Mouse (Mus musculus) forebrain, embryonic 12.5 days (tissue): ENCODE measurements around the gene Nell2. TPM values are rescaled to one million over a fixed set of nuclear protein-coding genes. Genes with fewer than 3 reads are reported as not detected.
"Not testable (repeated sequence)": the region's sequence is repeated elsewhere in the genome, so short reads cannot be mapped to it uniquely, and the experiment has no call there.

Experiments
- ATAC-seq: fragments of 200-750 bp; cut with Nextera tagmentation; 2 replicates; pipeline ENCODE4 v1.8.0; 2017; ENCODE audit warnings: moderate TSS enrichment; ENCODE audit not compliant: low FRiP score
- H3K27ac ChIP-seq: fragments of 300-500 bp; sonication (generic); 2 replicates; pipeline ENCODE4 v1.5.1; 2016; ENCODE audit warnings: mild to moderate bottlenecking
- H3K27me3 ChIP-seq: fragments of 300-500 bp; sonication (generic); 2 replicates; pipeline ENCODE4 v1.6.1; 2016; ENCODE audit warnings: mild to moderate bottlenecking
- H3K36me3 ChIP-seq: fragments of 300-500 bp; sonication (generic); replicated peaks from 2 replicates; pipeline ENCODE4 v1.6.1; 2016; ENCODE audit warnings: mild to moderate bottlenecking
- H3K4me1 ChIP-seq: fragments of 300-500 bp; sonication (generic); 2 replicates; pipeline ENCODE4 v1.6.1; 2016
- H3K4me2 ChIP-seq: fragments of 300-500 bp; sonication (generic); 2 replicates; pipeline ENCODE4 v1.6.1; 2016; ENCODE audit warnings: mild to moderate bottlenecking, moderate library complexity
- H3K4me3 ChIP-seq: fragments of 300-500 bp; sonication (generic); replicated peaks from 2 replicates; pipeline ENCODE4 v1.5.1; 2016; ENCODE audit warnings: mild to moderate bottlenecking
- H3K9ac ChIP-seq: fragments of 300-500 bp; sonication (generic); 2 replicates; pipeline ENCODE4 v1.6.1; 2016; ENCODE audit warnings: mild to moderate bottlenecking
- H3K9me3 ChIP-seq: fragments of 300-500 bp; sonication (generic); 2 replicates; pipeline ENCODE4 v1.6.1; 2016
- WGBS: fragments of 180-500 bp; shearing (Covaris S2); methylation state at CpG from one replicate; pipeline ENCODE4 v1.1.7; 2016; 5-methylcytosine and 5-hydroxymethylcytosine counted together
- polyA plus RNA-seq: library from polyadenylated mRNA; unstranded; fragments of >200 nt; fragmentation: Nextera tagmentation; extraction: Ambion mirVana; gene quantifications from 2 replicates; pipeline ENCODE4 v1.2.1, GENCODE M21; 2016

Nell2 gene
- polyA plus RNA-seq, 1 experiment from 2014 or later: 106 TPM

GRCm38 (mm10) chr15:95272167-95272566 lies 256.2 kb downstream of the Nell2 start:
- no peak for ATAC-seq
- Histone ChIP-seq H3K27me3 (no peaks in the 10 kb centered on the region), H3K4me1 (no peaks in the 10 kb centered on the region), H3K27ac (no peak overlapping the region), H3K4me2 (no peak overlapping the region), H3K4me3 (no peak overlapping the region), H3K9ac (no peak overlapping the region), H3K36me3 (no peaks in the 10 kb centered on the region), H3K9me3 (no peaks in the 10 kb centered on the region)
- WGBS: 85% methylated on average over 3 of the region's 3 CpGs

DNA sequence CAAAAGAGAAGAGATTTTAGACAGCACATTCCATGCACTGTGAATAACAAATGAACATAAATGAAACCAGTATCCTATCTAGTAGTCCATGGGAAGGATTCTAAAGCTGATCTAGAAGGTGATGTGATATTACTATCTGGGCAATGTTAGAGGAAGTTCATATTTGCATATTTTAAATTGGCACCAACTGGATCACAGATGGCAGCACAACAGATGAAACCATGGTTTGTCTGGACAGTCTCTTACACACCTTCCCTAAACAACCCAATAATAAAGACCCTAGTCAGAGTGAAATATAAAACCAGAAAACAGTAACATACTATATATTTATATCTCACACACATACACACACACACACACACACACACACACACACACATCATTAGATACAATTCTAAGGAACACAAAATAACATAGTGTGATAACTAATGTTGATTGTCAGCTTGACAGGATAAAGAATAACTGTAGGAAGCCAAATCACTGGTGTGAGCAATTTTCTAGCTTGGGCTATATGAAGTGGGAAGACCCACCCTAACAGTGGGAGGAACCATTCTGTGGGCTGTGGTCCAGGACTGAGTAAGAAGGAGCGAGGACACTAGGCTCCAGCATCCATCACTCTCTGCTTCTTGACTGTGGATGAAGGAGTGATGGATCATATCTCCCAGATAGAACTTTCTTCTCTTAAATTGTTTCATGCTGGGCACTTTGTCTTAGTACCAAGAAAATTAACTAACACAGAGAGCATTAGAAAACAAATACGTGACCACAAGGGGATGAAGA lies 268.5 kb downstream of the Nell2 start:
- Histone ChIP-seq H3K4me3 (no peak overlapping the region), H3K9ac (no peak overlapping the region), H3K27me3 (no peaks in the 10 kb centered on the region), H3K4me1 (no peaks in the 10 kb centered on the region), H3K36me3 (no peaks in the 10 kb centered on the region), H3K9me3 (no peaks in the 10 kb centered on the region), H3K27ac (no peak overlapping the region), H3K4me2 (no peak overlapping the region)
- 94% methylated on average over 2 of the region's 2 CpGs for WGBS
- ATAC-seq: no peak

DNA sequence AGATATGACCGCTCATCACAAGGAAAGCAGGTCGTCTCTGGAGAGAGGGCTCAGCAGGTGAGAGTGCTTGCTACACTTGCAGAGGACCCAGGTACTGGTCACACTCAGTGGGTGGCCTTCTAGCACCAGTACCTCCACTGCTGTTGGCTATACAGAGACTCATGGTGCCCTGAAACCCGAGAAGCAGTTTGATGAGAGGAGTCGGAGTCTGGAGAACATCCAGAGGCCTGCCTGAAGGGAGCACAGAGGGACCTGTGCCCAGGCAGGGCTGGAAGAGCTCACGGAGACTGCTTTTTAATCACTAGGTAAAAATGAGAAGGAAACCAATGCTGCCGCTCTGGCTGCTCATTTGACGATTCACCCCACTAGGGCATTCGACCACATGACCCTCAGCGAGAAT lies 271.2 kb downstream of the Nell2 start:
- H3K4me3 ChIP-seq: no peak overlapping the region
- no peaks in the 10 kb centered on the region for H3K9me3 ChIP-seq
- no peaks in the 10 kb centered on the region for H3K27me3 ChIP-seq
- H3K27ac ChIP-seq: no peak overlapping the region
- WGBS: 80% methylated on average over 9 of the region's 9 CpGs
- ATAC-seq: no peak
- no peak overlapping the region for H3K9ac ChIP-seq
- no peaks in the 10 kb centered on the region for H3K4me1 ChIP-seq
- H3K36me3 ChIP-seq: no peaks in the 10 kb centered on the region
- H3K4me2 ChIP-seq: no peak overlapping the region

DNA sequence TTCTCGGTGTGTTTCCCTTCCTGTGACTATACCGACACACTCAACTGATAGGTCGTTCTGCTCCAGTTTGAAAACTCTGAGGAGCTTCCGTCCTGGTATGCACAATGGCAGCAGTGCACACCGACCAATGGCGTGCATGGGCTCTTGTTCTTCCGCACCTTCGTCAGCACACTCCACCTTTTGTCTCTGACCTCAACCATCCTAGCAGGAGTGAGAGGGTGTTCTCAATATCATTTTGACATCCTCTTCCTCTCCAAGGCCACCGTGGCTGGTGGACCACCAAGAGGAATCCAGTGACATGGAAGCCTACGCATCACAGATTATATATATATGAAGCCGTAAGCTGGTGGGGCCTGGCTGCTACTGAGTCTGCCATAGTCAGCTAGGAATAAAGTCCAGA lies 282.8 kb downstream of the Nell2 start:
- Histone ChIP-seq H3K36me3 (no peaks in the 10 kb centered on the region), H3K27ac (no peak overlapping the region), H3K4me1 (peaks cover 3% of the 10 kb centered on the region; the same call in 1 of the 2 replicates), H3K9ac (no peak overlapping the region), H3K27me3 (no peaks in the 10 kb centered on the region), H3K9me3 (no peaks in the 10 kb centered on the region), H3K4me3 (no peak overlapping the region), H3K4me2 (no peak overlapping the region)
- ATAC-seq: no peak
- 95% methylated on average over 11 of the region's 11 CpGs for WGBS

- Histone ChIP-seq H3K27me3 (no peaks in the 10 kb centered on the region), H3K4me2 (no peak overlapping the region), H3K9ac (no peak overlapping the region), H3K36me3 (peaks cover 11% of the 10 kb centered on the region), H3K9me3 (no peaks in the 10 kb centered on the region), H3K4me3 (no peak overlapping the region), H3K4me1 (peaks cover 3% of the 10 kb centered on the region; the same call in 1 of the 2 replicates), H3K27ac (no peak overlapping the region)
- ATAC-seq: no peak
- WGBS: 58% methylated on average over 8 of the region's 8 CpGs
These were observed 284.5 kb downstream of the Nell2 start for GRCm38 (mm10) chr15:95243876-95244275.

DNA sequence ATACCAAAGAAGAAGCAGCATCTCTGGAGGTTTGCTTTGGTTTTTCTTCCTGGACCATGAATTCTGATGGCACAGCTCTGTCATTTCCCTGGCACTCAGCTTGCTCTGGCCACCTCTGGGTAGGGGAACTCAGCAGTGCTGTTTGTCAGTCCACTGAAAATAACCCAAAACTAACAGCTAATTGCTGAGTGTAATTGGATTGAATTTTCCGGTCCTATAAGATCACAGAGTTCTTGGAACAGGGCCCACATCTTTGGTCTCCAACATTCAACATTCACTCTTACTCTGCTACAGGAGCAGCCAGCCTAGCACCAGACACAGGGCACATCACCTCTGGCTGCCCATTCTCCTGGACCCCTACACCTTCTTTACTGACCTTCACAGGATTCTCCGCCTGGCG lies 287.2 kb downstream of the Nell2 start:
- peaks cover 12% of the 10 kb centered on the region for H3K36me3 ChIP-seq
- H3K4me1 ChIP-seq: peaks cover 3% of the 10 kb centered on the region; the same call in 1 of the 2 replicates
- no peak for ATAC-seq
- H3K9me3 ChIP-seq: no peaks in the 10 kb centered on the region
- H3K27me3 ChIP-seq: no peaks in the 10 kb centered on the region
- H3K27ac ChIP-seq: no peak overlapping the region
- no peak overlapping the region for H3K4me3 ChIP-seq
- H3K4me2 ChIP-seq: no peak overlapping the region
- H3K9ac ChIP-seq: no peak overlapping the region
- 76% methylated on average over 3 of the region's 3 CpGs for WGBS

DNA sequence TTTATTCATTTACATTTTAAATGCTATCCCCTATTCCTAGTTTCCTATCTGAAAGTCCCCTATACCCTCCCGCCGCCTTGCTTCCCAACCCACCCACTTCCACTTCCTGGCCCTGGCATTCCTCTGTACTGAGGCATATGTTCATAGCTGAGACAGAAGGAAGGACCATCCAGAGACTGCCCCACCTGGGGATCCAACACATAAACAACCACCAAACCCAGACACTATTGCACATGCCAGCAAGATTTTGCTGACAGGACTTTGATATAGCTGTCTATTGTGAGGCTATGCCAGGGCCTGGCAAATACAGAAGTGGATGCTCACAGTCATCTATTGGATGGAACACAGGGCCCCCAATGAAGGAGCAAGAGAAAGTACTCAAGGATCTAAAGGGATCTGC lies 291.3 kb downstream of the Nell2 start:
- not testable (repeated sequence) for H3K27me3 ChIP-seq, ATAC-seq, H3K4me2 ChIP-seq, H3K4me1 ChIP-seq, H3K9me3 ChIP-seq, H3K27ac ChIP-seq, H3K9ac ChIP-seq, H3K4me3 ChIP-seq
- 98% methylated on average over 2 of the region's 2 CpGs for WGBS
- H3K36me3 ChIP-seq: peaks cover 12% of the 10 kb centered on the region

DNA sequence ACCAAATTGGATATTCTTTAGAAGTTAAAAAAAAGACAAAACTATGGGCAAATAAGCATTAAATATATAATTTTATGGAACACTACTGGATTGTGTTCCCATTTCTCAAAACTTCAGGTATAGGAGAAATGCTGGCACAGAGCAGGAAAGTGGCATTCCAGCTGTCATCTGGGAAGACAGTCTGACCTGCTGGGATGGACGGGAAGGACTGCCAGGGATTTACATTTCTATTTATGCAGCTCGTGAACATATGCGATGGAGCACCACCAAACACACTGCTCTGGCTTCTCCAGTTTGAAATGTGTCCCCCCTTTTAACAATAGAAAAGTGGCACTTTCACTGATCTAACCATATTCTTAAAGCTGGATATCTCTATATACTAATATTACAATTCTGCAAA lies 291.9 kb downstream of the Nell2 start:
- H3K4me3 ChIP-seq: no peak overlapping the region
- no peaks in the 10 kb centered on the region for H3K4me1 ChIP-seq
- H3K4me2 ChIP-seq: no peak overlapping the region
- H3K9ac ChIP-seq: no peak overlapping the region
- no peak for ATAC-seq
- no peaks in the 10 kb centered on the region for H3K9me3 ChIP-seq
- H3K36me3 ChIP-seq: peaks cover 12% of the 10 kb centered on the region
- no peak overlapping the region for H3K27ac ChIP-seq
- 92% methylated on average over 3 of the region's 3 CpGs for WGBS
- no peaks in the 10 kb centered on the region for H3K27me3 ChIP-seq

DNA sequence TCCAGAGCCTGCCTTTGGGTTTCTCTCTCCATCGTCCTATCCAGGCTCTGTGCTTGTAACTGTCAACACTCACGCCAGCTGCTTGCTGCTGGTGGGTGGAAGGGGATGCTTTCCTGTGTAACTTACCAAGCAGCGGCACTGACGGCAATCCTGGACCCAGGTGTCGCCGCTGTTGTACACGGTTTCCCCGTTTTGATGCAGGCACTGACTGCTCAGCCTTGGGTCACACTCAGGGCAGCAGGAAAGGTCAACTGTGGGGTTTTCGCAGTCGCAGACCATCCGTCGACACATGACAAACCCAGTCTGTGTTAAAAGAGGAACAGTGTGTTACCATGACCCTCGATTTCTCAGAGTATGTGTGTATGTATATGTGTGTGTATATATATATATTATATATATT lies 297.2 kb downstream of the Nell2 start:
- WGBS: 92% methylated on average over 13 of the region's 13 CpGs

GRCm38 (mm10) chr15:95216640-95217365 lies 311.6 kb downstream of the Nell2 start:
- 44% methylated on average over 12 of the region's 12 CpGs for WGBS
- Histone ChIP-seq H3K27ac (peak overlapping the region; percentile 70), H3K4me1 (peaks cover 17% of the 10 kb centered on the region)

More for the DNA sequence above, 297.2 kb downstream of the Nell2 start:
- H3K9me3 ChIP-seq: no peaks in the 10 kb centered on the region
- no peak overlapping the region for H3K27ac ChIP-seq
- H3K4me2 ChIP-seq: no peak overlapping the region
- H3K4me3 ChIP-seq: no peak overlapping the region
- no peaks in the 10 kb centered on the region for H3K27me3 ChIP-seq
- no peaks in the 10 kb centered on the region for H3K4me1 ChIP-seq
- ATAC-seq: no peak
- peaks cover 6% of the 10 kb centered on the region for H3K36me3 ChIP-seq
- H3K9ac ChIP-seq: no peak overlapping the region

DNA sequence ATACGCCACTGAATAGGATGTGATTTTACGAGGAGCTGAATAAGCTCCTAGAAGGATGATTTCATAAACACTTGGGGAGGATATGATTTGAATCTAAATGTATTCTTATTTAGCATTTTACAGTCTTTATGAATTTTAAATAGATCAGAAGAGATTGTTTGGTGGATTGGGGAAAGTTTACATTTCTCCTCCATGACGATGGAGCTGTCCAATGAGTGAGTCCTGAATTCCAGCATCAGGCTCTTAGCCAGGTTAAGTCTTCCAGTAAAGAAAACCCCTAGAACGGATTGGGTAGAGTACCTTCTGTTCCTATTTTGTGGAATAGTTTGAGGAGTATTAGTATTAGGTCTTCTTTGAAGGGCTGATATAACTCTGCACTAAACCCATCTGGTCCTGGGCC lies 317.8 kb downstream of the Nell2 start:
- H3K9me3 ChIP-seq: no peaks in the 10 kb centered on the region
- no peaks in the 10 kb centered on the region; the same call in 1 of the 2 replicates for H3K27me3 ChIP-seq
- ATAC-seq: no peak
- no peak overlapping the region for H3K9ac ChIP-seq
- 80% methylated on average over 4 of the region's 4 CpGs for WGBS
- H3K4me3 ChIP-seq: no peak overlapping the region
- no peak overlapping the region for H3K4me2 ChIP-seq
- peaks cover 4% of the 10 kb centered on the region; the same call in 1 of the 2 replicates for H3K4me1 ChIP-seq
- no peak overlapping the region for H3K27ac ChIP-seq
- no peaks in the 10 kb centered on the region for H3K36me3 ChIP-seq

More at GRCm38 (mm10) chr15:95216640-95217365, 311.6 kb downstream of the Nell2 start:
- peak; percentile 60; the same call in 1 of the 2 replicates for ATAC-seq
- H3K4me2 ChIP-seq: no peak overlapping the region
- H3K27me3 ChIP-seq: no peaks in the 10 kb centered on the region; the same call in 1 of the 2 replicates
- 0 out of 2 replicates have a peak, but pooled peaks cover 3% of the 10 kb centered on the region for H3K36me3 ChIP-seq
- H3K4me3 ChIP-seq: no peak overlapping the region
- no peak overlapping the region for H3K9ac ChIP-seq
- no peaks in the 10 kb centered on the region for H3K9me3 ChIP-seq

DNA sequence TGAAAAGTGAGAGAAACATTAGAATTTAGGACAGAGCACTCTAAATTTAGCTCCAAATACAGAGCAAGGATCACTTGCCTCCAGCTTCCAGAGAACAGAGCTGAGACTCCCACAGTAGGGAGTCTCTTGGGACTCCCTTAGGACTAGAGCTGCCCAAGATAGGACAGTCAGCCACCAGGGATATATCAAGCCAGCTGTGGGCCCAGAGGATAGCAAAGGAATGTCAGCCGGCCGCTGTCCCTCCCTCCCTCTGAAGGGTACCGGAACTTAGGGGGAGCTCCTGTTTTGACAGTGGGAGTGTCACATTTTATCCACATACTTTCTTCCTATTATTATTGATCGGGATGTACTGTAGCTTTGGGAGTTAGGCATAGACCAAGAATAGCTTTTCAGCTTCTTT lies 319.2 kb downstream of the Nell2 start:
- H3K4me3 ChIP-seq: no peak overlapping the region
- no peaks in the 10 kb centered on the region for H3K9me3 ChIP-seq
- no peaks in the 10 kb centered on the region for H3K27me3 ChIP-seq
- no peak overlapping the region for H3K4me2 ChIP-seq
- no peak for ATAC-seq
- WGBS: 90% methylated on average over 4 of the region's 4 CpGs
- H3K36me3 ChIP-seq: no peaks in the 10 kb centered on the region
- H3K9ac ChIP-seq: no peak overlapping the region
- no peak overlapping the region for H3K27ac ChIP-seq
- H3K4me1 ChIP-seq: no peaks in the 10 kb centered on the region
